Mouse (Mus musculus) testis, postnatal 14 days (tissue): Measurements from ENCODE around the gene Arhgap45.
"Not testable (repeated sequence)": the region's sequence is repeated elsewhere in the genome, so short reads cannot be mapped to it uniquely, and the experiment has no call there.

Source experiments
- DNase-seq: peaks from one replicate; pipeline ENCODE4 v3.0.0; 2021; ENCODE audit warnings: low spot score

Gene Arhgap45

GRCm38 (mm10) chr10:80033511-80034391 lies 17.3 kb downstream of the Arhgap45 start:
- DNase-seq = no peak

- DNase-seq = no peak
These were observed 18.7 kb downstream of the Arhgap45 start for GRCm38 (mm10) chr10:80035148-80035547.

GRCm38 (mm10) chr10:80035686-80036085 lies 19.2 kb downstream of the Arhgap45 start:
- DNase-seq = no peak

GRCm38 (mm10) chr10:80036832-80037231 lies 20.4 kb downstream of the Arhgap45 start:
- no peak for DNase-seq

- peak; percentile 96 for DNase-seq
These were observed 23.1 kb downstream of the Arhgap45 start, which contains the start of gene Polr2e for GRCm38 (mm10) chr10:80039559-80039979. Gene Polr2e (minus strand): TSS chr10:80039795.

- DNase-seq = not testable (repeated sequence)
These were observed 25.1 kb downstream of the Arhgap45 start for GRCm38 (mm10) chr10:80041409-80042060.

- DNase-seq = no peak
These were observed 27.6 kb downstream of the Arhgap45 start for GRCm38 (mm10) chr10:80044087-80044486.

- DNase-seq = not testable (repeated sequence)
These were observed 28.9 kb downstream of the Arhgap45 start for GRCm38 (mm10) chr10:80045364-80045763.

GRCm38 (mm10) chr10:80045766-80046165 lies 29.3 kb downstream of the Arhgap45 start:
- no peak for DNase-seq

- no peak for DNase-seq
These were observed 30.6 kb downstream of the Arhgap45 start, which contains the start of gene Gpx4 for GRCm38 (mm10) chr10:80047041-80047565. Gene Gpx4 (plus strand): TSS chr10:80047166.

- DNase-seq = no peak
These were observed 31.9 kb downstream of the Arhgap45 start for GRCm38 (mm10) chr10:80048396-80048795.

- DNase-seq = no peak
These were observed 32.4 kb downstream of the Arhgap45 start for GRCm38 (mm10) chr10:80048834-80049233.

- DNase-seq = no peak
These were observed 33.8 kb downstream of the Arhgap45 start for GRCm38 (mm10) chr10:80050244-80050643.

GRCm38 (mm10) chr10:80050885-80051617 lies 34.6 kb downstream of the Arhgap45 start:
- DNase-seq = no peak

- DNase-seq = no peak
These were observed 35.3 kb downstream of the Arhgap45 start for GRCm38 (mm10) chr10:80051618-80052373.

GRCm38 (mm10) chr10:80052374-80052764 lies 35.9 kb downstream of the Arhgap45 start:
- DNase-seq = no peak

GRCm38 (mm10) chr10:80053259-80053780 lies 36.9 kb downstream of the Arhgap45 start:
- DNase-seq = peak; percentile 99

GRCm38 (mm10) chr10:80053831-80054815 lies 37.7 kb downstream of the Arhgap45 start:
- peak; percentile 56 for DNase-seq

- not testable (repeated sequence) for DNase-seq
These were observed 38.5 kb downstream of the Arhgap45 start for GRCm38 (mm10) chr10:80054911-80055310.

- no peak for DNase-seq
These were observed 38.9 kb downstream of the Arhgap45 start for GRCm38 (mm10) chr10:80055364-80055763.
